Comparison of ENCODE assay signal across 16 mouse cellular contexts in the genomic region with DNA sequence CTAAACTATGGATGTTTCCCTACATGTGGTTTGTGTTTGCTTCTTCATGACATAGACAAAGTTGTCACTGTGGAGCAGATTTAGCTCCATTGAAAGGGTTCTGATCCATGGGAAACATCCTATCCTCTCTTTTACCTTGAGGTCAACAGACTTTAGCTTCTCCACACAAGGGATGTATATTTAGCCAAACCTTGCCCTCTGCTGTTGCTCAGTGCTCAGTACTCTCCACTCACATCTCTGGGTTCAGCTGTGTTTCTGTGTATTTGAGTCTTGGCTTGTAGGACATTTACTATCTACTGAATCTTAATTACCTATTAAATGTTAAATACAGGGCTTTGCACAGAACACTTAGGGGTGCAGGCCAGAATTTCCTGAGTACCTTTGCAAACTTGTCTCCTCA.
A peak's percentile ranks its signal among the peaks of the same experiment; 100 is the strongest.
DNase-seq lines count a peak whose midpoint lies in the region; TF ChIP-seq lines count a peak whose summit lies in the region.
"Had no signal": no experiment of that assay in that cellular context is flagged by ENCODE, and none has a peak within 500 bp of the region (broad histone marks: within the 10 kb centered on the region; RNA-seq: fewer than 3 reads in every experiment).

No protein-coding gene starts in this region.

- no peak overlapping the region for H3K4me3 ChIP-seq in CH12.LX (replicated peaks in 1 of 3; ENCODE audit: low read depth in 2 of 3, low read length in 2 of 3, poor library complexity in 1 of 3)

- H3K4me2 ChIP-seq in CH12.LX (ENCODE audit: insufficient read depth, low read depth, poor library complexity, severe bottlenecking), result no peak overlapping the region

- no peaks in the 10 kb centered on the region for H3K9me3 ChIP-seq in CH12.LX (replicated peaks; ENCODE audit: low read length)
- H3K9me3 ChIP-seq: G1E had no signal

- dilution Hi-C loops in CH12.LX (cut with MboI; ENCODE audit: extremely low pct_ligation_motif_present, extremely low pct_unique_long_range_greater_than_20kb, low sequenced_read_pairs), result no loop called here

- DNase-seq in CH12.LX (ENCODE audit: extremely low read depth), result no peak
- no peak for DNase-seq in layer of hippocampus, adult 9-11 months
- DNase-seq: adrenal gland, adult 2 months; adrenal gland, adult 8-10 months; adrenal gland, postnatal 10 days; adrenal gland, postnatal 14 days; adrenal gland, postnatal 25 days; adrenal gland, postnatal 36 days; B cell, adult 2 months; cerebellum, adult 11 months; cerebellum, adult 11-12 months; cerebellum, adult 18-20 months; cerebellum, adult 2 months; cerebellum, adult 8-10 months had no signal

- no peaks in the 10 kb centered on the region for H3K36me3 ChIP-seq in CH12.LX (replicated peaks in 1 of 2; ENCODE audit: control insufficient read depth in 1 of 2, insufficient read depth in 1 of 2, low read length in 1 of 2)
- H3K36me3 ChIP-seq: G1E had no signal

- peaks cover 0 to 18% of the 10 kb centered on the region in 2 experiments; a peak in 2 of 4 replicates for H3K4me1 ChIP-seq in CH12.LX (ENCODE audit: control insufficient read depth in 1 of 2, insufficient read depth in 2 of 2)

- no peak overlapping the region for H3K9ac ChIP-seq in CH12.LX (ENCODE audit: insufficient read depth, low read depth)

- no peak for TF ChIP-seq POLR2A in CH12.LX (IDR thresholded peaks at IDR 0.05; ENCODE audit: low read depth, low read length)

- no peaks in the 10 kb centered on the region for H3K79me2 ChIP-seq in CH12.LX (replicated peaks; ENCODE audit: control insufficient read depth, extremely low read depth, insufficient read depth, poor library complexity, severe bottlenecking)

- TF ChIP-seq RAD21 in CH12.LX (IDR thresholded peaks at IDR 0.05; ENCODE audit: low read depth, low read length), result peak; percentile 56

- TF ChIP-seq CTCF in CH12.LX (conservative IDR thresholded peaks at IDR 0.05 in 1 of 2, IDR thresholded peaks at IDR 0.05 in 1 of 2; ENCODE audit: low read depth in 2 of 2, low read length in 2 of 2), result peak in 1 of 2 experiments; percentile 50; a peak in 2 of 4 replicates

- TF ChIP-seq EP300 in CH12.LX (IDR thresholded peaks at IDR 0.05; ENCODE audit: low read length), result no peak

- in situ Hi-C loops in CH12.LX (cut with MboI; ENCODE audit: low pct_ligation_motif_present, low pct_unique_long_range_greater_than_20kb, low sequenced_read_pairs), result no loop called here

- H3K27me3 ChIP-seq in CH12.LX (replicated peaks), result no peaks in the 10 kb centered on the region
- H3K27me3 ChIP-seq: Patski had no signal

- H3K27ac ChIP-seq in CH12.LX (ENCODE audit: insufficient read depth, low read depth), result no peak overlapping the region

TF ChIP-seq in CH12.LX, 34 proteins besides CTCF, POLR2A, EP300 and RAD21:
- TF ChIP-seq ZMIZ1 (IDR thresholded peaks at IDR 0.05; ENCODE audit: low read depth, low read length) (no peak), CHD1 (IDR thresholded peaks at IDR 0.05; ENCODE audit: low read depth, low read length) (no peak), JUND (conservative IDR thresholded peaks at IDR 0.05; ENCODE audit: low read depth, low read length) (no peak), BHLHE40 (IDR thresholded peaks at IDR 0.05; ENCODE audit: low read depth, low read length) (no peak), NELFE (IDR thresholded peaks at IDR 0.05; ENCODE audit: low read depth, low read length) (no peak), SMC3 (IDR thresholded peaks at IDR 0.05; ENCODE audit: low read depth, low read length) (peak; percentile 56), SIN3A (IDR thresholded peaks at IDR 0.05; ENCODE audit: low read length) (no peak), POLR2AphosphoS2 (IDR thresholded peaks at IDR 0.05; ENCODE audit: low read depth, low read length) (no peak), MAZ (IDR thresholded peaks at IDR 0.05; ENCODE audit: low read depth, low read length) (no peak), TBP (conservative IDR thresholded peaks at IDR 0.05; ENCODE audit: low read depth, low read length) (0 out of 2 replicates have a peak, but pooled peaks have one; percentile 33), HCFC1 (IDR thresholded peaks at IDR 0.05; ENCODE audit: low read depth, low read length) (no peak), E2F4 (IDR thresholded peaks at IDR 0.05; ENCODE audit: insufficient replicate concordance, low read depth, low read length) (no peak)
